14 mouse cellular contexts compared by ENCODE assay signal in genomic region chr15:32273925-32274324, GRCm38 (mm10). TPM values are rescaled to one million over a fixed set of nuclear protein-coding genes. Genes with fewer than 3 reads are reported as not detected.
DNase-seq lines count a peak whose midpoint lies in the region; ATAC-seq and TF ChIP-seq lines count a peak whose summit lies in the region.
"Had no signal": no experiment of that assay in that cellular context is flagged by ENCODE, and none has a peak within 500 bp of the region (broad histone marks: within the 10 kb centered on the region; RNA-seq: fewer than 3 reads in every experiment).

No protein-coding gene starts in this region.

- no peak for ATAC-seq in heart, embryonic 12.5 days (ENCODE audit: insufficient number of reproducible peaks, low FRiP score)
- peak; percentile 52; the same call in 1 of the 2 replicates for ATAC-seq in lung, embryonic 15.5 days (ENCODE audit: borderline replicate concordance, extremely low read depth, low FRiP score, low TSS enrichment)
- ATAC-seq: liver, embryonic 12.5 days had no signal

- no peaks in the 10 kb centered on the region for H3K27me3 ChIP-seq in heart, embryonic 12.5 days (replicated peaks)
- no peaks in the 10 kb centered on the region for H3K27me3 ChIP-seq in lung, embryonic 15.5 days
- H3K27me3 ChIP-seq: liver, embryonic 12.5 days had no signal

- H3K4me2 ChIP-seq in heart, embryonic 12.5 days: no peak overlapping the region
- no peak overlapping the region for H3K4me2 ChIP-seq in lung, embryonic 15.5 days
- H3K4me2 ChIP-seq: liver, embryonic 12.5 days; midbrain, embryonic 11.5 days had no signal

- H3K4me3 ChIP-seq in heart, embryonic 12.5 days: no peak overlapping the region
- no peak overlapping the region for H3K4me3 ChIP-seq in lung, embryonic 15.5 days
- H3K4me3 ChIP-seq in lung, adult 2 months (replicated peaks; ENCODE audit: extremely low read depth, low read depth, low read length): no peak overlapping the region
- H3K4me3 ChIP-seq: liver, embryonic 12.5 days had no signal

- H3K27ac ChIP-seq in heart, embryonic 12.5 days (ENCODE audit: poor library complexity, severe bottlenecking): no peak overlapping the region
- H3K27ac ChIP-seq in lung, embryonic 15.5 days: no peak overlapping the region
- H3K27ac ChIP-seq: liver, embryonic 12.5 days; macrophage had no signal

- no peak for TF ChIP-seq POLR2A in lung, adult 2 months (IDR thresholded peaks at IDR 0.05; ENCODE audit: borderline replicate concordance, extremely low read depth, low read depth, low read length)

- no peak overlapping the region for H3K9ac ChIP-seq in heart, embryonic 12.5 days
- H3K9ac ChIP-seq in lung, embryonic 15.5 days: no peak overlapping the region
- H3K9ac ChIP-seq: liver, embryonic 12.5 days had no signal

- 74% methylated on average over 6 of the region's 6 CpGs for WGBS in heart, embryonic 12.5 days
- 68% methylated on average over 6 of the region's 6 CpGs for WGBS in lung, embryonic 15.5 days
- 61% methylated on average over 6 of the region's 6 CpGs for WGBS in lung, adult 2 months

- DNase-seq in heart, adult 9 months (ENCODE audit: low spot score in 2 of 2): peak; percentile 40 to 47
- no peak for DNase-seq in lung, adult 2 months
- DNase-seq in heart, postnatal 36 days: peak; percentile 20 to 41
- peak; percentile 33 for DNase-seq in lung, postnatal 25 days (ENCODE audit: low spot score)
- no peak for DNase-seq in testis, postnatal 10 days (ENCODE audit: low spot score)
- DNase-seq in liver: no peak
- DNase-seq: cerebellum, adult 9-11 months; thymus, postnatal 4 days had no signal

- no peak for TF ChIP-seq CTCF in lung, adult 2 months (IDR thresholded peaks at IDR 0.05; ENCODE audit: insufficient read depth, low read length)

- no peaks in the 10 kb centered on the region for H3K9me3 ChIP-seq in heart, embryonic 12.5 days (replicated peaks)
- no peaks in the 10 kb centered on the region for H3K9me3 ChIP-seq in lung, embryonic 15.5 days
- H3K9me3 ChIP-seq: liver, embryonic 12.5 days had no signal

- intact Hi-C loops in heart, postnatal 36 days (cut with DNase I): no loop called here

- no peaks in the 10 kb centered on the region for H3K36me3 ChIP-seq in heart, embryonic 12.5 days
- H3K36me3 ChIP-seq in lung, embryonic 15.5 days: no peaks in the 10 kb centered on the region
- H3K36me3 ChIP-seq: liver, embryonic 12.5 days had no signal

- peaks cover 7% of the 10 kb centered on the region for H3K4me1 ChIP-seq in heart, embryonic 12.5 days (replicated peaks)
- H3K4me1 ChIP-seq in lung, embryonic 15.5 days: peaks cover 13% of the 10 kb centered on the region; the same call in 1 of the 2 replicates
- no peaks in the 10 kb centered on the region for H3K4me1 ChIP-seq in lung, adult 2 months (ENCODE audit: control insufficient read depth, insufficient read depth, low read length)
- H3K4me1 ChIP-seq: liver, embryonic 12.5 days had no signal

RNA-seq across cellular contexts. Expression of gene Sema5a, which starts 29.3 kb away (rescaled TPM):
- 3.9 and 4.6 TPM in 2 replicates for polyA plus RNA-seq in heart, embryonic 12.5 days (2016; fragmentation: Nextera tagmentation; extraction: Ambion mirVana)
- polyA plus RNA-seq in lung, embryonic 15.5 days (2015; fragmentation: Nextera tagmentation; extraction: Ambion mirVana): 12.1 and 13.4 TPM in 2 replicates
- 7.6 and 10.1 TPM in 2 replicates for polyA plus RNA-seq in lung, adult 2 months (2012; rRNA removed)
- total RNA-seq in heart, postnatal 36 days (2021): 10 to 100 TPM in 1 of 2 experiments, 1 to 10 TPM in 1; 9.2 to 12.6 TPM
- total RNA-seq: hematopoietic stem cell, adult 5-6 weeks had no signal
- polyA plus RNA-seq: macrophage had no signal

Comparison
In these comparisons a context has a peak if more than half of its experiments do, and no peak if none do; other contexts are left out.
1. DNase-seq: peak in heart, adult 9 months (2 of 2), heart, postnatal 36 days (2 of 2) and lung, postnatal 25 days (single experiment); none in lung, adult 2 months (single experiment), testis, postnatal 10 days (single experiment) and liver (single experiment).